Mouse (Mus musculus) MN1 (cell line): Measurements from ENCODE around the gene Zfy1.
"Not testable (repeated sequence)": the region's sequence is repeated elsewhere in the genome, so short reads cannot be mapped to it uniquely, and the experiment has no call there.

Experiments
- DNase-seq: peaks from one replicate; pipeline ENCODE4 v3.0.0-alpha.2; 2016; ENCODE audit warnings: low spot score

Zfy1 gene

DNA sequence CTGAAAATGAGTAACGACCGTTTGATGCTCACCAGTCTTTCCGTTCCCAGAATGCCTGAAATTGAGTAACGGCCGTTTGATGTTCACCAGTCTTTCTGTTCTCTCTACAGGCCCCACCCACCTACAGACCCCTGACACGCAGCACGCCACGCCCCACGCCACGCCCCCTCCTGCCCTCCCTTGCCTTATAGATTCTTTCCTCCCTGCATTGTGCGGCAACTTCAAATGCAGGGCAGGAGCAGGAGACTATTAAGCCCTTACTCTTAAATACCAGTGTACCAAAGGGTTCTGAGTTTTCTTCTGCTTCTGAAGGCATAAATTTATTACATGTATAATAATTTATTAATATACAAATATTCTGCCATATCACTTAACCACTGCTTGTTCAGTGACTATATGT, at the start of gene Zfy1:
Zfy1 (minus strand) TSS at position 101 of the 400 bp plus-strand sequence.
- not testable (repeated sequence) for DNase-seq

DNA sequence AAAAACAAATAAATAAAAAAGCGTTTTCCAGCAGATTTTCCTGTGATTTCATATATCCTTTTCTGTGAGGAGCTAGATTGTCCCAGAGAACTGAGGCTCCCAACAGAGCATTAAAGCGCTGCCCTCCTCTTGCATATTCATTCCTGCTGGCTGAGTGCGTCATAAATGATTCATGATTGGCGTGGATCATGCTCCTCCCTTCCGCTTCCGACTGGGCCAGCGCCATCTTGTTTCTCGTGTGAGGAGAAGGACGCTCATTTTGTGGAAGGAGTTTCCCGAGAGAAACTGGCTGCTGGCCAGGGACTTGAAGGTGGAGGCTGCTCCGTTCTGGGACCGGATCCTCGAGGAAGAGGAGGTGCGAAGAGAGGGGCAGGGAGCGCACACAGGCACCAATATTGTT, 21.2 kb upstream of the Zfy1 start, which contains the start of gene Uba1y:
Uba1y (plus strand) TSS at position 254 of the 400 bp plus-strand sequence.
- DNase-seq: no peak

DNA sequence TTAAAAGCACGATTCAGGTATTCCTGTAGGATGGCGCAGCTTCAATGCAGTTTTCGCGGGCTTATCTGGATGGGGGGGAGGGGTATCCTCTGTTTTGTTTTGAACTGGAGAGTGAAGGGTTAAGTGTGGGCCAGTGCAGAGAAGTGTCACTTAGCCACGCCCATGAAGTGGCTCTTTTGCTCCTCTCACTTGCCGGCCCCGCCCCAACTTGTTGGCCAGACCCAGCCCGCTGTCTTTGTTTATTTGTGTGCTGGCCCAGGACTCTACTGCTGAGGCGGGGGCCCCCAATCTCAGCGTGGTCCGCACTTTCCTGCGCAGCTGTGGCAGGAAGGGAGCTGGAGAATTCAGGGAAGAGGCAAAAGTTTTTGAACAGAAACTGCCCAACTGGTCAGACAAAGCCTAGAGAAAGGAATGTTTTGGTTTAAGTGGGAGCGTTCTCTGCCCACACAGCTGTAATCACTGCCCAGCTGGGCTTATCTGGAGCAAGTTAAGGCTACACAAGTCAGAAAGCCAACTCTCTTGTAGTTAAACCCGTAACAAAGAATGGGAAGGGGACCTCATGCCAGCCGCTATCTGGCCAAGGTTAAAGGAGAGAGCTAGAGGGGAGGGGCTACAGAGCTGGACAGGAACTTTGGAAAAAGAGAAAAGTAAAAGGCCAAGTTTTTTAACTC, 11.9 kb upstream of the Zfy1 start:
- no peak for DNase-seq
